Mouse (Mus musculus) layer of hippocampus, adult 2 months (tissue): ENCODE results near the gene Itk. TPM values are rescaled to one million over a fixed set of nuclear protein-coding genes. Genes with fewer than 3 reads are reported as not detected.

Source experiments
- DNase-seq, 2 experiments: peaks; one replicate each; pipeline ENCODE4 v3.0.0; 2022; ENCODE audit warnings: low spot score in 2 of 2
- H3K27ac ChIP-seq: fragments of 200-600 bp; 2 replicates; pipeline ENCODE4 v1.8.1; 2022
- H3K4me3 ChIP-seq: fragments of 200-600 bp; 2 replicates; pipeline ENCODE4 v1.8.1; 2022; ENCODE audit warnings: mild to moderate bottlenecking
- CTCF ChIP-seq: fragments of 200-600 bp; conservative IDR thresholded peaks from 2 replicates; pipeline ENCODE4 v1.8.1; 2022; ENCODE audit warnings: antibody characterized with exemption, mild to moderate bottlenecking, moderate library complexity
- total RNA-seq, 2 experiments: library from RNA; stranded (reverse); gene quantifications; 2 replicates each; pipeline ENCODE4 v1.2.3; 2021

Gene Itk
- total RNA-seq, 2 experiments from 2014 or later, result 0.27 to 0.38 TPM

GRCm38 (mm10) chr11:46386556-46386955 lies 2.8 kb downstream of the Itk start:
- no peak overlapping the region for H3K27ac ChIP-seq
- no peak for TF ChIP-seq CTCF
- H3K4me3 ChIP-seq, result no peak overlapping the region
- DNase-seq, result no peak

- no peak for DNase-seq
- no peak for TF ChIP-seq CTCF
- Histone ChIP-seq H3K4me3 (no peak overlapping the region), H3K27ac (no peak overlapping the region)
Measured at GRCm38 (mm10) chr11:46384925-46385324, 4.4 kb downstream of the Itk start.

GRCm38 (mm10) chr11:46382466-46382865 lies 6.8 kb downstream of the Itk start:
- H3K4me3 ChIP-seq, result no peak overlapping the region
- no peak for DNase-seq
- TF ChIP-seq CTCF, result no peak
- H3K27ac ChIP-seq, result no peak overlapping the region

GRCm38 (mm10) chr11:46380097-46380675 lies 9.1 kb downstream of the Itk start:
- H3K27ac ChIP-seq, result no peak overlapping the region
- no peak for TF ChIP-seq CTCF

GRCm38 (mm10) chr11:46377819-46378782 lies 11.2 kb downstream of the Itk start:
- no peak for TF ChIP-seq CTCF
- Histone ChIP-seq H3K27ac (no peak overlapping the region), H3K4me3 (no peak overlapping the region)
- DNase-seq, result no peak

More at GRCm38 (mm10) chr11:46380097-46380675, 9.1 kb downstream of the Itk start:
- no peak overlapping the region for H3K4me3 ChIP-seq
- no peak for DNase-seq

GRCm38 (mm10) chr11:46377316-46377715 lies 12.0 kb downstream of the Itk start:
- Histone ChIP-seq H3K27ac (no peak overlapping the region), H3K4me3 (no peak overlapping the region)
- no peak for TF ChIP-seq CTCF
- DNase-seq, result no peak

GRCm38 (mm10) chr11:46375015-46375414 lies 14.3 kb downstream of the Itk start:
- no peak for TF ChIP-seq CTCF
- Histone ChIP-seq H3K4me3 (no peak overlapping the region), H3K27ac (no peak overlapping the region)
- DNase-seq, result no peak

- H3K4me3 ChIP-seq, result no peak overlapping the region
- no peak overlapping the region for H3K27ac ChIP-seq
- no peak for TF ChIP-seq CTCF
- no peak for DNase-seq
Measured at GRCm38 (mm10) chr11:46373071-46374030, 16.0 kb downstream of the Itk start.

GRCm38 (mm10) chr11:46372331-46372953 lies 16.9 kb downstream of the Itk start:
- DNase-seq, result no peak
- Histone ChIP-seq H3K27ac (no peak overlapping the region), H3K4me3 (no peak overlapping the region)
- no peak for TF ChIP-seq CTCF

- no peak for TF ChIP-seq CTCF
- DNase-seq, result no peak
- no peak overlapping the region for H3K27ac ChIP-seq
Measured at GRCm38 (mm10) chr11:46371250-46371649, 18.1 kb downstream of the Itk start.

GRCm38 (mm10) chr11:46370457-46370856 lies 18.9 kb downstream of the Itk start:
- TF ChIP-seq CTCF, result no peak
- no peak for DNase-seq
- H3K4me3 ChIP-seq, result no peak overlapping the region
- no peak overlapping the region for H3K27ac ChIP-seq

More at GRCm38 (mm10) chr11:46371250-46371649, 18.1 kb downstream of the Itk start:
- H3K4me3 ChIP-seq, result no peak overlapping the region

GRCm38 (mm10) chr11:46366357-46366756 lies 23.0 kb downstream of the Itk start:
- TF ChIP-seq CTCF, result no peak
- Histone ChIP-seq H3K4me3 (no peak overlapping the region), H3K27ac (no peak overlapping the region)
- DNase-seq, result no peak
